Mouse (Mus musculus): ENCODE measurements at regions not wholly inside any gene's neighbourhood (a gene's known extent, or its start where the extent isn't known, plus 50 kb on each side); places are given as distances from the start of the nearest gene placed in this dataset.

DNA sequence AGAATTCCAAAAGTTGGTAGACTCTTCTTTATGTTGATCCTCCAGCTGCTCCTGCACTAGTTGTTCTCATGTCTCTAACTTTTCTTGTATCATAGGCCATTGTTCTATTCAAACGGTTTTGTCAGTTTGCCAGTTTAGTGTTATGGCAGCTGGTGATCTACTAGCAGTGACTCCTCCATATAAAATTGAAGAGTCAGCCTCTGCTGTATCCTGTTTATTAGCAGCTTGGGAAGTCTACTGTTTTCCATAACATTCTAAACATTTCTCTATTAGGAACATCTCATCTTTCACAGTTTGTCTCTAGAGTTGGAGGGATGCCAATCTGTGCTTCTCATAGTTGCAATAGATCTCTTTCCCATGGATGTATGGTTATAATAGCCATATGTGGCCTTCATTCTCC is 58.6 kb downstream of the Drd1 start:
- DNase-seq (ENCODE audit: low spot score): no peak

DNA sequence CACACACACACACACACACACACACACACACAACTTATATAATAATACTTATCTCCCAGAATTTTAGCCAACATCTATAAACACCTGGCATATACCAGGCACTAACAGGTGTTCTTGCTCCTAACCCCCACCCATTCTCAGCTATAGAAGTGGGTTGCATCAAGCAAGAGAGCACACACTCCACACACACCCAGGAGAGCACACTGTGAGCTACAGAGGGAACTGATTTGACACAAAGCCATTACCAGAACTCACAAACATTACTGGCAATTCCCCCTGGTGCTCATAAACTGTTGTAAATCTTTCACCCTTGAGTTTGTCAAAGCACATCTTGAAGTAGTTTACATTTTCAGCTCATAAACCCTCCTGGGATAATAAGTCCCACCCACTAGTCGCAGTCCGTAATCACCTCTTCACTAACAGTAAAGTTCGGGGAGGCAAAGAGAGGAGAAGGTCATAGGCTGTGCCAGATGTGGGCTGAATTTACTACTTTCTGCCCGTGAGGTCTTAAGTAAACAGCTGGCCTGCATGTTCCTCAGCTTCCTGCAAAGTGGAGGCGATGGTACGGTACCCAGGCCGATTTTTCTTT is 62.5 kb downstream of the Drd1 start:
- no peak for DNase-seq (ENCODE audit: low spot score)

DNA sequence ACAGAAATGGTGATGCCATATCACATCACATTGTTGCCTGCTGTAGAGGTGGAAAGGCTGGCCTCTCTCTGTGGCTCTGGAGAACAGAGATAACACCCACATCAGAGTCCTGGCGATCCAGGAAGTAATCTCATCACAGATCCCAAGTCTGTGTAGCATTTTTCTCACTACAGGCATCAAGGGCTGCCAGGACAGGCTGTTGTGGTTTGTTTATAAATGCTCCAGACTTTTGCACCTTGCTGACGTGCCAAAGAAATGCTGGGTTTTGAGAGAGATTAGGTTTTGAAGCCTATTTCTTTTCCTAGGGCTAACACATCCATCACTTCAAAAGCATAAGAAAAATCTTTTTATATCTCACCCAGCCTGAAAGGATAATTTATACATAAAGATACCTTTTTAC is 76.3 kb downstream of the Drd1 start:
- no peak for DNase-seq (ENCODE audit: low spot score)

DNA sequence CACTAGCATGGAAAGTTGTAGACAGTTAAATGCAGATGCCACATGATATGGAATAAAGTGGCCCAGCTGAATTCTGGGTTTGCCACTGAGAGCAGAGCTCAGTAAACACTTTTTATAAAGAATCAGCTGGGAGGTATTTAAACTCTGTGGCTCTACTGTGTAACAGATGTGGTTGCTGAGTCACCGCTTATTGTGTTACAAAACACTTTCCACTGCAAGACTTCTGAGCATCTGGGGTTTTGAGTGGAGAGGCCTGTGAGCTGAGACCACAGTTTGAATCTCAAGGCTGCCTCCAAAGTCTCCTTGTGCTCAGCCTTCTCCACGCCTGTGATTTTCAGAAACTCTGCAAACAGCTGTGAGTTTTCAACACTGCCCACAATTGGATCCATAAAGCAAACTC is 86.1 kb downstream of the Drd1 start:
- DNase-seq (ENCODE audit: low spot score): no peak

DNA sequence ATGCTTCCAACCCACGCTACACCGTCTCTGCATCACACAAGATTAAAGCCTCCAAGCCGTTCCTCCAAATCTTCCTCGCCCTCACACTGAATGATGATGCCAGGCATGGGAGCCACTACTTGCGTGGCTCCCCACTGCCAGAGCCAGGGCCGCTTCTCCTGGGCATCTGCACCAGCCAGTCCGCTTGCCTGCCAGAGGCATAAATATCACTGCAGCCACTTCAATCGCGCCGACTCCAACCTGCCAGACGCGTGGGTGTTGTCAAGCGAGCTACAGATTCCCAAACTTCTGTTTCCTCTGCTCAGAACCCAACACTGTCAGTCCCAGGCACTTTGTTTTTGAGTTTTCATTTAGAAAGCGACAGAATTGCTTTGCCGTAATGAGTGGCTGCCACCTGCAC is 99.3 kb downstream of the Drd1 start:
- DNase-seq (ENCODE audit: low spot score): no peak

DNA sequence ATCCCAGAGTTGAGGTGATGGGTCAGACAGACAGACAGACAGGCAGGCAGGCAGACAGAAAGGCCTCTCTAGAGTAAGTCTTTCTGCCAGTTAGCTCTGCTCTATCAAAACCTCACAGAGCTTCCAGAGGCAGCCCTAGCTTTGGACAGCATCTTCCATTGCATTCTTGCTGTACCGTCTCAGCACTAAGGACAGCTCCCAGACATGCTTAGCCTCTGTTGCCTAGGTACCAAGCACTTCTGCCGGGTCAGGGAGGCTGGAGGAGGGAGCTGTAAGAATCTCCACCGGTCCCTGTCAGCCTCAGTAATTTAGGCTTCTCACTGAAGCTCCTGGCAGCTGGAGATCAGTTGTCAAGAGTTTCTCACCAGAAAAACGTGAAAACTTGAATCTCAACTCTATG is 107.4 kb downstream of the Drd1 start:
- peak; percentile 73 for DNase-seq (ENCODE audit: low spot score)

DNA sequence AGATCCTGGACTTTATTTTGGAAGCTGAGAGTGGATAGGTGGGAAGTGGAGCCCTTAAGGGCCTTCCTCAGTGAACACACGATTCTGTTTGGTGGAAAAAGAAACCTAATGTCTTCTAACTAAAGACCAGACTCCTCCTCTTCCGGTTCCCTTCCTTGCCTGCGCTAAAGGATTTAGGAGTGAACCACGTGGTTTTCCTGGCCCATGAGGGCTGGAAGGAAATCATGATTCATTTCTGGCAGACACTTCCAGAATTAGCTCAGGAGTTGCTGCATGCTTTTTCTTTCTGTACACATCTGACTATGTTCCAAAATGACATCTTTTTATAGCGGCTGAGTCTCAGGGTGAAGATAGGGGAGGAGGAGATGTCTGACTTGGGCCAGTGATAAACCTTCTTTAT is 109.8 kb downstream of the Drd1 start:
- no peak for DNase-seq (ENCODE audit: low spot score)

DNA sequence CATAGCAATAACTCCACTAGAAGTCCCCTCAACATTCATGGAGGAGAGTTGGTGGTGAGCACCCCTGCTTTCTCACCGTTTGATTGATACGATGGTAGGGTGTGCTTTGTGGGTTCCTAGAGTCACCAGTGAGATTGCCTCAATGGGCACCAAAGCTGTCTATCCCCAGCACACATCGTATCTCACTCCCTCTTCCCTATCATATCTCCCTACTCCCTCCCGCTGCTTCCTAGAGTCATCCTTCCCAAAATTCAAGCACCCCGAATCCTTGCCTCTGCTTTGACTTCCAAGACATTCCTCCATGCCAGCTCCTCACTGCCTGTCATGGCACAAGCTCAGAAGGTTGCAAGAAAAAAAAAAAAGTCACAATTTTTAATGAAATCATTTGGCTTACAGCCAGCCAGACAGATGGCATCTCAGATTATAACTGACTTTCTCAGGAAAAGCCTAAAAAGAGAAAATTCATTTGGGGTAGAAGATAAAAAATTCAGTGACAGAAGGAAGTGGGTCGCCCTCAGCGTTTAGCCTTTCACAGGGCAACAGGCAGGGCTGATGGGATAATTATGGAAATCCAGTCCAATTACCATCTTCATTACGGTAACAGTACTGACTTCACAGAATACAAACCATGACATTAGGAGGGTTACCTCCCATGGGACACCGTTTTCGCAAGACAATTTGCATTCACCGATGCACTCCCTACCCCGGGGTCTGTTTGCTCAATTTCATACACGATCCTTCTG is 114.3 kb downstream of the Drd1 start:
- peak; percentile 21 for DNase-seq (ENCODE audit: low spot score)

DNA sequence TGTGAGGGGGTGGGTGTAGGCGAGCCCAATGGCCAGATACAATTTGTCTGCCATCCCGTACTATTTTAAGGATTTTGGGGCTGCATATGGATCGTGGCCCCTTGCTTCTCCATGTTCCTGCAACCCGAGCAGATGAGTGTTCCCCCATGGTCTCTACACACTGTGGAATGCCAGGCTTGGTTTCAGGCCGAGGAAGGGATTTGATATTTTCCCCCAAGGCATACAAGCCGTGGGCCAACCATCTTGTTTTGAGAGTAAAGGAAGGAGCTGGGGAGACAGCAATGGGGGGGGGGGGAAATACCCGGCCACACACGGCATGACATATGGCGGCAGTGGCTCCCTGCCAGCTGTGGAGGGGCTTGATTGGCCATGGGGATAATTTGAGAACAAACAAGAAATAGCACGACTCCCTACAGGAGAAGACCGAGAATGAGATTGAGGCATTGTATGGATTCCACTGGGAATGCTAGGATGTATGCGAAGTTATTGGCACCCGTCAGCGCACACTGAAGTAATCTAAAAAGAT is 120.3 kb downstream of the Drd1 start:
- DNase-seq (ENCODE audit: low spot score): no peak

DNA sequence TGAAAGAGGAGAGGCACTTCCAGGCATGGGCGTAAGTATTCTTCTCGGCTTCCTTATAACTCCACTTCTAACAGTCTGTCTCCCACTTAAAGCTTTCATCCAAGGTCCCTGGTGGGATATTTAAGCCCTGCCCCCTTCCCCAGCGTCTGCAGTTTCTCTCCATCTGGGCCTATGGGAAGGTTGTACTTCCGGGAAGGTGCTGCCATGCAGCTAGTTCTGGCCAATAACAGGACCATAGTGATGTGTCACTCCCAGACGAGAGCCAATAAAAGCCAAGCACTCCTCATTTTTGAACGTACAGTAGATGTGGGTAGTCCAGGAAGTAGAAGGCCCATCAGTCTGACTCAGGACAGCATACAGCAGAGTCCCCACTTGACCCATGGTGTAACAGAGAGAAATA is 121.0 kb downstream of the Drd1 start:
- no peak for DNase-seq (ENCODE audit: low spot score)

DNA sequence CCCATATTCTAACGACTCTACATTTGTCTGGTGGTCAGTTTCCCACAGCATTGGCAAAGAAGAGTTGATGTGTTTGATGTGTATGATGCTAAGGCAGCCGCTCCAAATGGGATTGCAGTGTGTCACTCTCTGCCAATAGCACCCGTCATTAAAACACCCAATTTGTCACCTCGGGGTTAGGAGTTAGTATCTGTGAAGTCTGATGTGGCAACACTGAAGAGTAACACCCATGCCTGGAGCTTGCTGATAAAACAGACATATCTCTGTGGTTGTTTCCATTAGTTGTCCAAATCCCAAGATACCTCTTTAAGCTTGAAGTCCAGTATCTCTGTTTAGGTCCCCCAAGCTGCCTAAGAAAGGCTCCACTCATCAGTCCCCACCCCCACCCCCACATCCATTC is 129.4 kb downstream of the Drd1 start:
- DNase-seq (ENCODE audit: low spot score): no peak

DNA sequence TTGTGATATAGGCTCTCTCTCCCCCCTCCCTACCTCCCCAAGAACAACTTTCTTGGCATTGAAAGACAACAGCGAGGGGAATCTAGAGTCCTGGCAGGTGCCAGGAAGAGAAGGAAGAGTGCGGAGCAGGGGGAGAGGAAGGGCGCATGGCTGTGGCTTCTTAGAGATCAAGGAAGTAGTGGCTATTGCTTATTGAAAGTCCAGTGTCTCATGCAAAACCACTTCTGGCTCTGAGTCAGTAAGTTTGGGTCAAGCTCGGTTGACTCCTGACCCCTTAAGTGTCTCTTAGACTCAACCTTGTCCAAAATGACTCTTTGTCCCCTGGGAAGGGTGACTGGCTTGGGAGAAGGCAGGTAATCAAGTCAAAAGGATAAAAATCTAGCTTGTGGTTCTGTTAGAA is 131.1 kb downstream of the Drd1 start:
- no peak for DNase-seq (ENCODE audit: low spot score)

DNA sequence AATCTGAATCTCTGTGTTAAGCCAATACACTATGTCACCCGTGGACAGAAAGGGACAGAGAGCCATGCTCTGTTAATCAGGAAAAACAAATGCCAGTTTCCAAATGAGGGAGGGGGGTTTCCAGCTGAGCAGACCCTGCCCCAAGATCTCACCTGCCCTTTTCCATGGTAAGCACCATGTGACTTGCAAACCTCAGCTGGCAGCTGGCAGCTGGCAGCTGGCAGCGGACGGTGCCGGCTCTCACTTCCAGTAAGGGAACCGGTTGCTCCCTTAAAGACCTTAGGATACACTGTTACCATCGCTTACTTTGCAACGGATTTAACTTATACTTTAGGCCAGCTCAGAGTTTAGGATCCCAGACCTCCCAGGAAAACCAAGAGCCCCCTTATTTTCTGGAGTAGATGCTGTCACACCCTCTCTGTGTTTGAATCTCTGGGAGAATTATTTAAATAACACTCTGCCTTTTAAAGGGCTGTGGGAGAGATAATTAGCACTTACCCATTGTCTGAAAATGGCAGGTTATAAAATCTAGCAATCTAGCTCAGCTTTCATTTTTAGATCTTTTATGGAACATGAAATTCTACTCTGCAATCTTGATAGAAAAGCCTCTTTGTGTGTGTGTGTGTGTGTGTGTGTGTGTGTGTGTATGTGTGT is 131.7 kb downstream of the Drd1 start:
- no peak for DNase-seq (ENCODE audit: low spot score)

DNA sequence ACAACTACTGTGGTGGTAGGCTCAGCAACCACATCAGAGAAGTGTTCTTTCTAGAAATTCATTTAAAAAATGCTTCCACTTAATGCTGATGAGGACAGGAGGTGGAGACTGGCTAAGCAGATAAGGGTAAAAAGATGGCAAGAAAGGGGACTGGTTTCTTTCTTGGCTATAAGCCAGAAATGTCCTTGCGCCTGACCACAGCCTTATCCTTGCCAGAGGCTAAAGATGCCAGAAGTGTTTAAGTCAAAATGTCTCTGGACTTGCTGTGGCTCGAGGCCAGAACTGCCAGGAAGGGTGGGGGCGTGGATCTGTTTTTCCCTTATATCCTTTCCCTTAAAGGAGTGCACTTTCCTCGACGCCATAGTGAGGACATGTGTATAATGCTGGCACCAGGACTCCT is 133.7 kb downstream of the Drd1 start:
- DNase-seq (ENCODE audit: low spot score): no peak

DNA sequence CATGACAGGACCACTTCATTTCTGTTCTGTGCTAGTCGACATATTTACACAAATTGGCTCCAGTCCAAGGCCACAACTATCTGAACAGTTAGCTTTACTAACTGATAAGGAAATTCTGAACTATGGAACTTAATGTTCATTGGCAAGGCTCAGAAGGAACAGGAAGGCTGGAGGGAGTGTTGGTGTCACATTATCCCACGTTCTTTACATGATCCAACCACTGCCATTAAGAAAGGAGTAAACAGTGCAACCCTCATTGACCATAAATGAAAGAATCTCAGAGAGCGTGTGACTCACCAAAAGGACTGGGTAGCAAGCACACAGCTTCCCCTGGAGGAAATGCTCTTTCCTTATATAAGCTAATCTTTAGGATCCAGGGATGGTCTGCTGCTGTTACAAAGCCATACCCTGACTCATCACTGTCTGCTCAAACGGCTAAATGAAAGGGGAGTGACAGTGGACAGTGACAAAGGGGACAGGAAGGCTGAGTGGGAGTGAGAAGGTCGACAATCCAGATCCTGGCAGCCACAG is 135.6 kb downstream of the Drd1 start:
- no peak for DNase-seq (ENCODE audit: low spot score)

DNA sequence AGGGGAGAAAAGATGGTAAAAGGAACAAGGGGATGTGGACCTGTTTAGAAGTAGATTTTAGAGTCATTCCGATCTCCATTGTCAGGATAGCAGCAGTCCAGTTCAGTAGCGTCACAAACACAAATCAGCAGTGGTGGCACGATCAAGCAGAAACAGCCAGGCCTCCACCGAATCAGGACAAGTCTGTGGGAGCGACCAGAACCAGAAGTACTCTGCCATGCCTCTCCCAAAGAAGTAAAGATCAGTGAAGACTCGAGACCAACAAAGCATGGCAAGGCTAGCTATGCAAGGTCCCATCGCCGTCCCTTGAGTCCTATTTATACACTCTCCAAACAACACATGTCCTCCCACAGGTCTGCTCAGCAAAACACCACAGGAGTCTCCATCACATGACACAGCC is 140.0 kb downstream of the Drd1 start:
- no peak for DNase-seq (ENCODE audit: low spot score)

DNA sequence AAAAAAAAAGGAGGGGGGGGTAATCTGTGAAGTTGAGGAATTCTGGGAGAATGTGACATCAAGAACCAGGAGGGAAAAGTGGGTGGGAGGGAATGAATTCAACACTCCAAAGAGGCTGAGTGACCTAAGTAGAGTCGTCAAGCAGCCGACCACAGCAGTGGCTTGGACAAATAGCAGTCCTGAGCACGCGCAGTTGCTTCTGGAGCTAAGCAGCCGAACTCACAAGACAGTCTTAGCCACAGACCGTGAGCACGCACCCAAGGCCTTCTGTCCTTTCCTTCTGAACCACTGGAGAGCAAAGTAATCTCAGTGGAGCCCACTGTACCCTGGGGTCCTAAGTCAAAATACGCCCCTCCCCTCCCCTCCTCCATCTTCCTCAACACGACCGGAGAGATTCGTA is 141.1 kb downstream of the Drd1 start:
- DNase-seq (ENCODE audit: low spot score): no peak

DNA sequence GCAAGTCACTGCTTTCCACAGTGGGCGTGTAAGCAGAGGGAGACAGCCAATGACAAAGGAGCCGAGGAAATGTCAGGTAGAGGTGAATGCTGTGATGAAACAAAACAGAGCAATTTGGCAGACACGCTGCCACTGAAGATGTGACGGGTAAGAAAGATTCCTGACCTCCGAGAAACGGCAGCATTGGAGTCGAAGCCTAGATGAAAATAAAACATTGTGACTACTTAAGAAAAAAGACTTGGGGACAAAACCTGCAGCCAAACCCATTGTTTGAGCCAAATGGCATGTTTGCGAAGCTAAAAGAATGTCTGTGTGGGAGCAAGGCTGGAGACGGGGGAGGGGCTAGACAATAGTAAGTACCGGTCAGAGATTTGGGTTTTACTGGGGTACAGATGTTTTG is 142.0 kb downstream of the Drd1 start:
- no peak for DNase-seq (ENCODE audit: low spot score)

DNA sequence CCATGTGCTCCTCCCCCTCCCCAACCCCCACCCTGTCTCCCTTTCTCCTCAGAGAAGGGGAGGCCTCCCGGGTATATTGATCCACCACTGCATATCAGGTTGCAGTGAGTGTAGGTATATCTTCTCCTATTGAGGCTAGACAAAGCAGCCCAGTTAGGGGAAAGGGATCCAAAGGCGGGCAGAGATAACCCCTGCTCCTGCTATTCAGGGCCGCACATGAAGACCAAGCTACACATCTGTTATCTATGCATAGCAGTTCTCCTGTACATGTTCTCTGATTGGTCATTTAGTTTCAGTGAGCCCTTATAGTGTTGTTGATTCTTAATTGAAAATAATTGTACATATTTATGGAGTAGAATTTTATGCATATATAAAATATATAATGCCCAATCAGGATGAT is 143.7 kb downstream of the Drd1 start:
- no peak for DNase-seq (ENCODE audit: low spot score)

DNA sequence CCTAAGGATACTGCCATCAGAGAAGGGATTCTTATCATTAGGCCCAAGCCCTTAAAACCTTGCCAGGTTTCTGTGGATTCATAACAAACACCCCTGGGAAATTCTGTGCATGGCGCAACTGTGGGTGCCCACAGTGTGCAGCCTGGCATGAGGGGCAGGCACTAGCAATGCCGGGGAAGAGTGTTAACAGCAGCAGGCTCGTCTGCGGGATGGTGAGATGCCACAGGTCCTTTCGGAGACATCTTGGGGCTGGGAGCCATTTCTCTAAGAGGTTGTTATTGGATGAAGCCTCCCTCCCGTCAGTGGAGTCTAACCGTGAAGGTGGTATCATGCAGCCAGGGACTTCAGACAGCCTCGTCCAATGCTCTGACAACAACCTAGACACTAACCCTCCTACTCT is 144.2 kb downstream of the Drd1 start:
- no peak for DNase-seq (ENCODE audit: low spot score)

DNA sequence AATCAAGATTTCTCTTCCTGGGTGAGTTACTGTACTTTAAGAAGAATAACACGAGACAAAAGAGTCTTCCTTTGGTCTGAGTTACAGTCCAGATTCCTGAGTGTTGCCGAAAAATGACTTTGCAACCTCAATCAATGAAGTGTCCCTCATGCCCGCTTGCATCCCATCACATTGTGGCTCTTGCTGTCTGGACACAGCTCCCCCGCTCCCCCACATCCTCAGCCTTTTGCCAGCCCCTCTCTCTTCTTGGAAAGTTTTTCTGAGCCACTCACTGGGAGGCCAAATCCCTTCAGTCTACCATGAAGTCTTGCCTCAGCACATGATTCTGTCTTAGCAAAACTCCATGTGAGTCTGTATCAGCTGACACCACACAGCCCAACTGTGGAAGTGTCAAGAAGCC is 145.3 kb downstream of the Drd1 start:
- DNase-seq (ENCODE audit: low spot score): no peak

DNA sequence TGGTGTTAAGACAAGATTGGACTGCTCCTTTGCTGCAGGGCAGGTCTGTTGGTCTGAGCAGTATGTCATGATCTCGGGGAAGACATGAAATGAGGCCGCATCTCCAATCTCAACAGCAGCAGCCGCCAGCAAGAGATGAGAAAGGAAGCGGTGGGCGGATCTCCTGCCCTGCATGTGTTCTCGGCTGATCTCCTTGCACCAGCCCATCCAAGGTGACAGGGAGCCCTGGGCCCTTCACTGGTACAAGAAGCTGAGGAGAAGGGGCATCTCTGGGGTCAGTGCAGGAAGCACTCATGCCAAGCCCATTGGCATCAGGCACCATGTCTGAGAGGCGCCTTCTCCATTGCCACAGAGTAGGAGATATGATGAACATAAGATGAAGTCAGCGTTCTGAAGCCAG is 151.0 kb downstream of the Drd1 start:
- DNase-seq (ENCODE audit: low spot score): no peak

DNA sequence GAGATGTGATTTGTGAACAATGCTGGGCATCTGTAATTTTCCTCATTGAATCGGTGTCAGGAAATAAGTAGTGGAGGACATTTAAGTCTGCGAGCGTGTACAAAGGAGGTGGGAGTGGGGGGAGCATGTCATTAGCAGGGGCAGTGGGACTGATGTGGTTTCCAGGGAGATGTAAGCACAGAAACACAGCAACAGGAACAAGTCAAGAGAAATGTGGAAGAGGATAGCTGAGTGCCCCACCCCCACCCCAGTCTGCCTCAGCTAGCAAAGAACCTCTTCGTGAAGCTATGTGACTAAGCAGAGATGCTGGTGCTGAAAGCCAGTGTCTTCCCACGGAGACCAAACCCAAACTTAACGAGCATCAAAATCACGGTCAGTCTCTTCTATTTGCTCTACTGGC is 151.9 kb downstream of the Drd1 start:
- no peak for DNase-seq (ENCODE audit: low spot score)

Measured in retina, embryonic 14.5 days (tissue).